Mouse (Mus musculus): Measurements from ENCODE around the gene Exoc2.
A peak's percentile ranks its signal among the peaks of the same experiment; 100 is the strongest.

Gene Exoc2

DNA sequence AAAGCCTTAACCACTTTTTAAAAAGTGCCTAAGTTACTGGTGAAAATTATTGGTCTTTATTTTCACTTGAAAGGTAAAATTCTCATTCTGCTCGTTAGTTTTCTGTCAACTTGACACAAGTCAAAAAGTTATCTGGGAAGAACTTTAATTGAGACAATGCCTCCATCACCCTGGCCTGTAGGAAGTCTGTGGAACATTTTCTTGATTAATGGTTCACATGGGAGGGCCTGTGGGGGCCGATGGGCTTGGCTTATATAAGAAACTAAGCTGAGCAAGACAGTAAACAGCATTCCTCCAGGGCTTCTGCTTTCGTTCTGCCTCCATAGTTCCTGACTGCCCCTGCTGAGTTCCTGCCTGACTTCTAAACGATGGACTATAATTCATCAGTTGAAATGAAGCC is 81.6 kb downstream of the Exoc2 start:
- DNase-seq (ENCODE audit: low spot score in 2 of 2), result no peak

DNA sequence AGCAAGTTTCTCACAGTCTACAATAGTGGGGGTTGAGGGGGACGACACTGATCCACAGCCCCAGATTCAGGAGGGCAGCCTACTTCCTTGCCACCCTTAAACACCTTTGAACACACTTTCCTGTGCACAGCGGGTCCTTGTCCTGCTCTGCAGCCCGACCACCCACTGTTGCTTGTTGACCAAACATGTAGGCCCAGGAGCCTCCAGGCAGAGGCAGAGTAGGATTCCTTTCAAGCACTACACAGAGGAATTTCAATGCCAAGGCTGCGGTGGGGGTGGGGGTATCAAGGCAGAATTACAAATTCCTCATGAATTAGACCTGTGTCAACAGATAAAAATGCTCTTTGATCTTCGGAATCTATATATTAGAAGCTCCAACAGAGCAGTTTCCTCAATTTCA is 82.7 kb downstream of the Exoc2 start:
- no peak for DNase-seq (ENCODE audit: low spot score in 2 of 2)

DNA sequence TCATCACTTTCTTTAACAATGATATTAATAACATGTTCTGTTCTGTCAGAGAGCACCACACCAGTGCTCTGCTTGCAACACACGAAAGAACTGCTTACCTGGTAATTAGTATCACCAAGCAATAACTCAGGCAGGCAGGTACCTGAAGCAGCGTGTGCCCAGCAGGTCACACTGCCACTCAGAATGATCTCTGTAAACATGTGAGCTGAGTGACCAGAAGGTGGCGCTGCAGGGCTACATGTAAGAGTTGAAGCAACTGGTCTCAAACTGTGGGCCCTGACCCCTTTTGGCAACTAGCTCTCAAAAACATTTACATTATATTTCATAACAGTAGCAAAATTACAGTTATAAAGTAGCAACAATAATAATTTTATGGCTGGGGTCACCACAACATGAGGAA is 85.4 kb downstream of the Exoc2 start:
- peak; percentile 73 to 91 for DNase-seq (ENCODE audit: low spot score in 2 of 2)

DNA sequence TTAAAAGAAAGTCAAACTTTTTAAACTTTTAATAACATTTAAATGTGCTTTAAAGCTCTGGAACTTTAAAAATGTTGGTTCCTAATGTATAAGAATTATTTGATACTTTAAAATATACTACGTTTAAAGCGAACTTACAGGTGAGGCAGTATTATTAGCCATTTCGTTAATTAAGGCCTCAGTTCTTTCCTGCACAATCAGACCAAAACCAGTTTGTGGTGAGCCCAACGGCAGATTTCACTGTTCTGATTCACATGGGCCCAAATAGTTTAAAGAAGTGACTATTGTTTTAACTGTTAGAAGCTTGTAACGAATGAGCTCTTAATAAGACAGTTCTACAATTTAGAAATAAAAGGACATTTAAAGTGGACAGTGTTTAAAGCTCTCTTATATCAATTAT is 93.6 kb downstream of the Exoc2 start:
- DNase-seq (ENCODE audit: low spot score in 2 of 2), result no peak

DNA sequence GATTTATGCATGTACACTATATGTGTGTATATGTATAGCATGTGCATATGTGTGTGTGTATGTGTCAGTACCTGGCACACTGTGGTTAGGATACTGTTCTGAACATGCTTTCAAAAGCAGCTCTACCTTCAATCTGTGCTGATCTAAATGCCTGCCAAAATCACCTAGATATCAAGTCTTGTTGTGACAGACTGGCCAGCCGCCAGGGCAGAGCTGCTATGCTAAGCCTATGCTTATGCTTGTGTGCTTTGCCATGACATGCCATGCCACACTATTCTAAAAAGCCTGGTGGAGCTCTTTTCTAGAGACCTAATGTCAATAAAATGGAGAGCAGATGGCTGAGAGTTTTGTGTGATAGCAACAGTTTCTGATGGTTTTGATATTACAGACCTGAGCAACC is 94.0 kb downstream of the Exoc2 start:
- DNase-seq (ENCODE audit: low spot score in 2 of 2), result no peak

DNA sequence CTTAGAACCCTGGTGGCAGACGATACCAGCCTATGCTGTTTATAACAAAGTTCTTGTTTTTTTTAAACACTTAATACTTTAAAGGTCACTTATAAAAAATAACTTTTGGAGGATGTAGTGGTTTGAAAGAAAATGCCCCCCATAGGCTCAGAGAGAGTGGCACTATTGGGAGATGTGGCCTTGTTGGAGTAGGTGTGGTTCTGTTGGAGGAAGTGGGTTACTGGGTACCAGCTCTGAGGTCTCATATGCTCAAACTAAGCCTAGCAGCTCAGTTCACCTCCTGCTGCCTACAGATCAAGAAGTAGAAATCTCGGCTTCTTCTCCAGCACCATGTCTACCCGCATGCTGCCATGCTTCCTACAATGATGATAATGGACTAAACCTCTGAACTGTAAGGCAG is 98.1 kb downstream of the Exoc2 start:
- DNase-seq (ENCODE audit: low spot score in 2 of 2), result no peak

DNA sequence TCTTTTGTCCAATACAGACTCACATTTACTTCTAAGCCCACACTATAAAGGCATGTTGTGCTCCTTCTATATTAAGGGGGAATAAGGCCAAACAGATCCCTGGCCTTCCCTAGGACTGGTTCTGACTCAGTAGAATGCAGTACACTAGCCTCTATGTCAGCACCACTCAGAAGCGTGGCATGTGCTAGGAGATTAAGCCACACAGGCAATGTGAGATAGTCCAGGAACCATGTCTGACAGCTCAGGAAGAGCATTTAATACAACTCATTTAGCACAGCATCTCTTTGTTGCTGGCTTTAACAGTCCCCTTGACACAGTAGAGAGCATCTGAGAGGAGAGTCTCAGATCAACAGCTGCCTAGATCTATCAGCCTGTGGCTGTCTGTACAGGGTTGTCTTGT is 100.4 kb downstream of the Exoc2 start:
- peak in 1 of 2 experiments; percentile 36 for DNase-seq (ENCODE audit: low spot score in 2 of 2)

DNA sequence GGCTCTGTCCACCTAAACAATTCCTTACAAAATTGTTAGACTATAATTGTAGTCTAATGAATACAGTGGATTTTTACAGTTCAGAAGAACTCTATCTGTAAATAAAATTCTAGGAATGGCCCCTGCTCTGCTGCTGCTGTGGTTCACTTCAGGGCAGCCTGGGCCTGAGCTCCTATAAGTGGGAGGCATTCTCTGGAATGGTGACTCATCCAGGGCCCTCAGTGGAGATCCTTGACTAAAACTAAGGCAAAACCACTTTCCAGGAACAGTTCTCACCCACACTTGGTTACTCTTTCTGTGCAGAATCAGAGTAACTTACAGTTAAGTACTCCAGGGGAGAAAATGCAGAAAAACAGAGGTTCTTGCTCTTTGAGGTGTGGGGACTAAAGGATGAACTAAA is 108.4 kb downstream of the Exoc2 start:
- peak in 1 of 2 experiments; percentile 40 for DNase-seq (ENCODE audit: low spot score in 2 of 2)

DNA sequence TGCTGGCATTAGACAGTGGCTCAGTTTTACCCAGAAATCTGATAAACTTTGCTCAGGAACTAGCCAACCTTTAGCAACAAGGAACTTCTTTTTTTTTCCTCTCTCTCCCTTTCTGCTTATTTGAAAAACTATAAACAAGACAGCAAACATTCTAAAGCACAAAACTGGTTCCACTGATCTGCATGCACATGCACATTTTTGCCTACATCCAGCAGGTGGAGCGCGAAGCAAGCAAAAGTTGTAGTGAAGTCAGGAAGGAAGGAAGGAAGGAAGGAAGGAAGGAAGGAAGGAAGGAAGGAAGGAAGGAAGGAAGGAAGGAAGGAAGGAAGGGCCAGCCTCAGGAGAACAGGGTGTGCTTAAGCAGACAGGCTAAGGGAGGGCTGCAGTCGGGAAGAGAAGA is 109.9 kb downstream of the Exoc2 start:
- peak in 1 of 2 experiments; percentile 44 for DNase-seq (ENCODE audit: low spot score in 2 of 2)

DNA sequence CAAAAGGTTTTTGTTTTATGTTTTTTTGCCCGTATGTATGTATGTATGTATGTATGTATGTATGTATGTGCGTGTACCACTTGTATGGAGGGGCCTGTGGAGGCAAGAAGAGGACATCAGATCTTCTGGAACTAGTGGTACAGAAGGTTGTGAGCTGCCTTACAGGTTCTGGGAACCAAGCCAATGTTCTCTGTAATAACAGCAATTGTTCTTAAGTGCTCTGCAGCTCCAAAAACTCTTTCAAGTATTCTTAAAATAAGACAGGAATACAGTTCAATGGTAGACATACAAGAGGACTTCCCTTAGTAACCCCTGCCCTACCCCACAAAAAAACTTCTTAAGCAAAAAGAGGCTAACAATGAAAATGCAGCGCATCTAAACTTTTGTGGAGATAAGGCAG is 115.5 kb downstream of the Exoc2 start:
- peak in 1 of 2 experiments; percentile 5 for DNase-seq (ENCODE audit: low spot score in 2 of 2)

DNA sequence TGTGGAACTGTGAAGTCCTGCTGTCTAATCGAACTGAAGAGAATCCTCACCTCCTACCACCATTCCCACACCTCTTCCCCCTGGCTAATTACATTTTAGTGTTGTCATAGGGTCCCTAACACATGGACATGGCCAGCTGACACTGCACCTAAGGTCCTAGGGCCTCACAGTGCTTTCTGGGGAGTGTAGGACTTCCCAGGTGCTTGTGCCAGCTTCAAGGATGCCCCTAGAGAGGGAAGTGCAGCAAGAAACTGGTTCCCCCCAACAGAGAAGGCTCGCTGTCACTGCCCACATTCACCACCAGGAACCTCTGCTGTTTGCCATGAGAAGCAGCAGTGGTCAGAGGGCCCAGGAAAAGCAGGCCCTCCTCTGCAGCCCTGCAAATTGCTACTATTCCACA is 123.2 kb downstream of the Exoc2 start:
- no peak for DNase-seq (ENCODE audit: low spot score in 2 of 2)

DNA sequence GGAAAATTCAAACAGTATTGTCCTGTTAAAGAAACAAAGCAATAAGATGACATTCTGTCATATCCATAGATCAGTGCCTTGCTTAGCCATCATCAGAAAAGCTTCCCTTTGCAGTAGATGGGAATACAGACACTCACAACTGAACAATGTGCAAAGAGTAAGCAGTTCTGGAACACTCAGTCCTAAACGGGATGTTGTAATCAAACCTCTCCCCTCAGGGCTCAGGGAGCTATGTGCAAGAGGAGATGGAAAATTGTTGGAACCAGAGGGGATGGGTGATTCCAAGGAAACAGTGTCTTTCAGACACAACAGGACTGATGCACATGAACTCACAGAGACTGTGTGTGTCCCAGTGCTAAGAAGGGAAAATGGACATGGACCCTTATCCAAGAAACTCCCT is 125.9 kb downstream of the Exoc2 start:
- DNase-seq (ENCODE audit: low spot score in 2 of 2), result no peak

DNA sequence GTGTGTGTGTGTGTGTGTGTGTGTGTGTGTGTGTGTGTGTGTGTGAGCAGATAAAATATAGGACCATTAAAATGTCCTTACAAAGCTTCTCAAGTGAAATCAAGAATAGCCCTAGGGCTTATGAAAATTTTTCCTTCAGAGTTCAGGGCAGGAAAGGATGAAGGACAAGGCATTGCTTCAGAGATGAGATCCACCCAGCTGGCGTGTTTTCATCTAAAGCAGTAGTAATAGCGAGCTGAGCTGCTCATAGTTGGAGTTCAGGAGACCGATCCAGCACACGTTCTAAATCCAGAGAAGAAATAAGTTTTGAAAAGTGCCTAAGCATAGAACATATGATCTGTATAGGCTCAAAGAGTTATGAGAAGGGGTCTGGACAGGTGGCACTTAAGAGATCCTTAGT is 127.4 kb downstream of the Exoc2 start:
- no peak for DNase-seq (ENCODE audit: low spot score in 2 of 2)

DNA sequence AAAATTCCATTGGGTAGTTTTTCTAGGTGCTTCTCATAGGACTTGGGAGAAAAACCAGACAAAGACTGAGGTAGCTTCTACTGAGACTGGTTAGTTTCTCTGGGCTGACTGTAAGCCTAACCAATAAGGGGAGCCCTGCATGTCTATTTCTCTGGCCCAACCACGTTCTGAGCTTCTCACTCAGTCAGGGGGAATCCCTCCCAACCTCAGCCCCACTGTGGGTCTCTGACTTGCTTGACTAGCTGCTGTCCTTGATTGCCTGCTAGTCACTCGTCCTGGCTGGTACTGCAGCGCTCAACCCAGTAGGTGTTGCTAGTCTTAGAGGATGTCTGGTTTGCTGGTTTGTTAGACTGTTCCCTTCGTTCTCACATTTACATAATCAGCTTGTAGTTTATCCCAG is 130.8 kb downstream of the Exoc2 start:
- no peak for DNase-seq (ENCODE audit: low spot score in 2 of 2)

DNA sequence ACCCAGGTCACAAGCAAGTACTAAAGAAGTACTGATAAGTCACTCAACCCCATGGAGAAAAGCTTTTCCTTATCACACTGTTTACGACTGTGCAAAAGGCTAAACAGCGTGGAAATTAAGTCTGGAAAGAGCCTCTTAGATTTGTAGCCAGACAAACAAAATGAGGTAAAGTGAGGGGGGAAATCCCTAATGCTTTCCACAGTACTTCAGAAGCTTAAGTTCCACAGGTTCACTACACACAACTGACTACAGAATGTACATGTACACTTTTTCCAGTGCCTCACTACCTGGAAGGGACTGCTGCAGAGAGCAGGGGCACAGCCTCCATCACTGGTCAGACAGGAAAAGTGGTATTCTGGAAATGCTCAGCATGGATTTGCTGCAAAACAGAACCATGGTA is 132.1 kb downstream of the Exoc2 start:
- no peak for DNase-seq (ENCODE audit: low spot score in 2 of 2)

DNA sequence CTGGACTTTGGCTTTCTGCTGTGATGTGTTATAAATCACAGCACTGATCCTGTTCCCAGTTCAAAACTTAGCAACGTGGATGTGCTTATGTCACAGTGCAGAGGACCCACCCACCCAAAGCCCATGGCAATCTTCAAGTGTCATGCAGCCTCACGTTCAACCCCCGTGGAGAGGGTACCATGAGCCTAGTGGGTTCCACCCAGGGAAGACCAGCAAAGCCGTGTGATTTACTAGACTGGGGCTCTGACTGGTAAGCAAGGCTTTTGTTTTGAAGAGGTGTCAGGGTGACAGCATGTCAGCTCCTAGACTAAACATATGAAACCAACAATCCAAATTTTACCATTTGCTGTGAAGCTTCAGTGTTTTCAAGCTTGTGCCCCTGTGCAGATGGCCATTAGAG is 132.6 kb downstream of the Exoc2 start:
- no peak for DNase-seq (ENCODE audit: low spot score in 2 of 2)

DNA sequence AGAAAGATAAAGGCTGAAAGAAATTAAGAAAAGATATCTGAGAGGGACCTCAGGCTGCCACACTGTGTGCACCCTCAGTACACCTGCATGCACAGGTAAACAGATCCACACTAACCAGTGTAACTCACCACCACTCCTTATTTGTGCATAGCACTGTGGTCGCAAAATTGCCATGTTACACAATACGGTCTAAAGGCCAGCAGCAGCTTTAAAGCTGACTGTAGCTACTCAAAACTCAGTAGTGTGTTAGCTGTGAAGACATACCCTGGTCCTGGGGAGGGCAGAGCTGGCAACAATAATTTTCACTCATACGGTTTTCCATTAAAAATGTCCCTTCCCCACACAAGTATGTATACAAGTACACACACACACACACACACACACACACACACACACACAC is 133.2 kb downstream of the Exoc2 start:
- no peak for DNase-seq (ENCODE audit: low spot score in 2 of 2)

DNA sequence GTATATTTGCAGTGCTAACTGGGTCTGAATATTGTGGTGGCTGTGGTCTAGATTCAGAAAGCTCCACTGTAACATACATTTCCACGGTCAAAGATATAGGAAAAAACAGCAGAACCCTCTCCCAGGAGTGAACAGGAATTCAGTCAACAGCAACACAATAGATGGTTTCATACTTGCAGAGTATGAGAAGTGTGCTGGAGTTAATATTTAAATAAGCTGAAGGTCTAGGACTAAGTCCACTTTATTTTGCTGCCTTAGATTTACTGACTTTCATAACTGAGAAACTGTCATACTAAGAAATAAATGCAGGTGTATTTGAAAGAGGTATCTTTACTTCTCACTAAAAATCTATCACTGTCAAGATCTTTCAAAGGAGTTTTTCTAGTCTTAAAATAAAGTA is 137.6 kb downstream of the Exoc2 start:
- DNase-seq (ENCODE audit: low spot score in 2 of 2), result no peak

DNA sequence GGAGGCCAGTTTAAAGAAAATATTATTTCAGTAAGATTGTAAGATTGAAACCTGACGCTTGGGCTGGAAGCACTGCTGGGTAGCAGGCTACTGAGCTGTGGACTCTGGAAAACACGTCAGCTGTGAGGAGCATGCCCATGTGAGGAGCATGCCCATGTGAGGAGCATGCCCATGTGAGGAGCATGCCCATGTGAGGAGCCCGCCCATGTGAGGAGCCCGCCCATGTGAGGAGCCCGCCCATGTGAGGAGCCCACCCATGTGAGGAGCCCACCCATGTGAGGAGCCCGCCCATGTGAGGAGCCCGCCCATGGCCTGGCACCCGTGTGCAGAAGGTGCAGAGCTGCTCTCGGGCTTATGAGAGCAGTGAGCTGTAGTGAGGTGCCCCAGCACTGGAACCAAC is 139.0 kb downstream of the Exoc2 start:
- no peak for DNase-seq (ENCODE audit: low spot score in 2 of 2)

DNA sequence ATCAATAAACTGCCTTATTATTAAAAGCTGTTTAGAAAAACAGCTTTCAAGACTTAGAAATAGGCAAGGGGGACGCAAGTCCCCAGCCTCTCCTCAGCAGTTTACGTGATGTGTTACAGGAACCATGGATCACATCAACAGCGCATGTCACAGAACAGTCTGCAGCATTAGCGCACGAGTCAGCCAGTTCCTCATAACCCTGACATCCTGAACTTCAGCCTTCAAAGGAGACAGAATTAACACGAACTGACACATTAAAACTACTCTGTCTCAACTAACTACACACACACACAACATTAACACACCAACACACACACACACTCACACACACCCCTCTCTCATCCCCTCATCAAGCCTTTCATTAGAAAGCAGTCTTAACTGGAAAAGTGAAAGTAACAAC is 139.5 kb downstream of the Exoc2 start:
- no peak for DNase-seq (ENCODE audit: low spot score in 2 of 2)

DNA sequence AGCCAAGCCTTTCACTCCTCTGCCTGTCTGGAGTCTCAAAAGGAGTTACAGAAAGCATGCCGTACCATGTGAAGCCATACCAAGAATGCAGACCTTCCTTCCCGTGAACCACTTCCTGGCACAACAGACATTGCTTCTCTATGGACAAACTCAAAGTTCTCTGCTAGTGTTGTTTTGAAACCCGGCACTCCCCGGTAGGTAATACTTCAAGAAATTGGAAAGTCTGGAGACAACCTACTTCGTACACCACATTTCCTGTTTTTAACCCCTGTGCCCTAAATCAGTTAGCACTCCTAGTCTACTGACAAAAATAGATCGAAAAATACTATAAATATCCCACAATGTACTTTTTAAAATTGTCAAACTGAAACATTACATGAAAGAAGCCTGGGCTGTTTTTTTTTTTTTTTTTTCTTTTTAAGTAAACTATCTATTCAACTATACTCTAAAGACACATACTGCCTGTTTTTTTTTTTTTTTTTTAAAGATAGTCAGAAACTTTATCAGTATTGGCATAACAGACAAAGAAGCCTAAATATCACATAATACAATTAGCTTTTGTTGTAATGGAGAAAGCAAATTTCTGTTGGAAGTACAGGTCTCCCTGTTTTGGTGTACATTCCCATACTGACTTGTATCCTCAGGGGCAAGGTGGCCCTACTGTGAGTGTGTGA is 140.3 kb downstream of the Exoc2 start:
- DNase-seq (ENCODE audit: low spot score in 2 of 2), result no peak

DNA sequence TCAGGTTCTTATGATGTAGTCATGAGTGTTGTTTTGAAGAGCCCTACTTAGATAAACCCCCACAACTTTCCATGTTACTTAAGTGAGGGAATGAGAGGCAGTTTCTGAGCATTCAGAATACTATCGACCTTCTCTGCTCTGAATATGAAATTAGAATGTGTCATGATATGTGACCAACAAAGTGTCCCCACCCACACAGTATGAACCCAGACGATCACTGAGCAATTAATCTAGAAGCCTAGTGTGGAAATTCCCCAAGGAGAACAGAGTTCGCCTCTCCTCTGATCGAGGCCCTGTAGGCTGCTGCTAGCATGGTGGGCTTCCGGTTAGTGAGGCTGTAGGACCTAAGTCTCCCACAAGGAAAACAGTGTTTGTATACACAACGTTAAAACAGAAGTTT is 142.5 kb downstream of the Exoc2 start:
- no peak for DNase-seq (ENCODE audit: low spot score in 2 of 2)

DNA sequence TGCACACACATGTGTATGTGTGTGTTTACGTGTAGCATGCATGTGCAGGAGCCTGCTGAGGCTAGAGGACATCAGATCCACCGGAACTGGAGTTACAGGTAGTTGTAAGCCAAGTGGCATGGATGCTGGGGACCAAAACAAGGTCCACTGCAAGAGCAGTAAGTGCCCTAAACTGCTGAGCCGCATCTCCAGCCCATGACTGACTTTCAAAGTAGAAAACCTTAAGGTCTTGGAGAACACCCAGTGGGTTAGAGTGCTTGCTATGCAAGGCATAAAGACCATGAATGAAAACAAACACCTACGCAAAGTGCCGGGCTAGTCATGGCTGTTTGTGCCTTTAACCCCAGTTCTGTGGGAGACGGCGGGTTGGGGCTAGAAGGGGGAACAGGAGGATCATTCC is 147.4 kb downstream of the Exoc2 start:
- DNase-seq (ENCODE audit: low spot score in 2 of 2), result peak in 1 of 2 experiments; percentile 51

DNA sequence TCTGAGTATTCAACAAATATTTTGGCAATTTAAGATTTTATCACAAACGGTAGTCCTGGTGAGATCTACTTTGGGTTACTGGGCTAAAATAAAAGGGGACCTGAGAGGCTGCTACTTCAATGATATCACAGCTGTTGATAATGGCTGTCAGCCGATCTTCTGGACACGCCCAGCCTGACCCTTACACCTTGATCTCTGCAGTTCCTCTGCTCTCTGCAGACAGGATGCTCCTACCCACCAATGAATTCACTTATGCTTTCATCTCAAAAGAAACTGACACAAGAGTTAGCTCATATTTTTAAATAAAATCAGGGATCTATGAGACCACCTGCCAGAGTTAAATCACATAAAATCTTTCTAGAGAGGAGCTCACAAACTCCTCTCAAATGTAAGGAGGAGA is 149.0 kb downstream of the Exoc2 start:
- no peak for DNase-seq (ENCODE audit: low spot score in 2 of 2)

All from spleen, postnatal 4 days (tissue).